Mouse (Mus musculus) olfactory bulb, adult 2 months (tissue): ENCODE measurements around the gene Umad1. TPM values are rescaled to one million over a fixed set of nuclear protein-coding genes. Genes with fewer than 3 reads are reported as not detected.
A peak's percentile ranks its signal among the peaks of the same experiment; 100 is the strongest.

ENCODE experiments used
- H3K27ac ChIP-seq: fragments of 200-500 bp; 2 replicates; pipeline ENCODE4 v1.5.1; 2012; ENCODE audit warnings: low read depth, low read length; ENCODE audit not compliant: insufficient read depth
- H3K4me1 ChIP-seq: fragments of 200-500 bp; 2 replicates; pipeline ENCODE4 v1.6.1; 2012; ENCODE audit warnings: low read length; ENCODE audit not compliant: control insufficient read depth, insufficient read depth
- H3K4me3 ChIP-seq: fragments of 200-500 bp; 2 replicates; pipeline ENCODE4 v1.5.1; 2012; ENCODE audit warnings: mild to moderate bottlenecking, low read depth, low read length, moderate library complexity; ENCODE audit not compliant: insufficient read depth
- CTCF ChIP-seq: fragments of 200-500 bp; IDR thresholded peaks from 2 replicates; pipeline ENCODE4 v1.5.1; 2012; ENCODE audit warnings: low read depth, mild to moderate bottlenecking, low read length, moderate library complexity; ENCODE audit not compliant: insufficient read depth
- POLR2A ChIP-seq: fragments of 200-500 bp; IDR thresholded peaks from 2 replicates; pipeline ENCODE4 v1.6.1; 2012; ENCODE audit warnings: mild to moderate bottlenecking, low read depth, low read length, moderate library complexity; ENCODE audit not compliant: insufficient read depth
- WGBS: fragments of 180-500 bp; shearing (Covaris S2); methylation state at CpG from one replicate; pipeline ENCODE4 v1.1.7; 2018; 5-methylcytosine and 5-hydroxymethylcytosine counted together
- polyA plus RNA-seq: library from polyadenylated mRNA; stranded (reverse); fragments of >200 nt; gene quantifications from 2 replicates; pipeline ENCODE4 v1.2.4, GENCODE M21; 2012; ENCODE audit warnings: low replicate concordance; ENCODE audit not compliant: missing spikeins, insufficient read depth, insufficient read length

The Umad1 gene
- polyA plus RNA-seq, 1 experiment: not detected

- 81% methylated on average over 8 of the region's 8 CpGs for WGBS
- no peak for TF ChIP-seq POLR2A
- no peak for TF ChIP-seq CTCF
- Histone ChIP-seq H3K4me1 (peaks cover 4% of the 10 kb centered on the region), H3K4me3 (no peak overlapping the region), H3K27ac (no peak overlapping the region)
Measured at GRCm38 (mm10) chr6:8416802-8417569, 157.9 kb downstream of the Umad1 start.

- no peak overlapping the region for H3K4me3 ChIP-seq
- peaks cover 4% of the 10 kb centered on the region; the same call in 1 of the 2 replicates for H3K4me1 ChIP-seq
- 72% methylated on average over 4 of the region's 4 CpGs for WGBS
- TF ChIP-seq CTCF: no peak
- no peak for TF ChIP-seq POLR2A
- H3K27ac ChIP-seq: no peak overlapping the region
Measured at GRCm38 (mm10) chr6:8419485-8420186, 160.5 kb downstream of the Umad1 start.

- 59% methylated on average over 1 of the region's 1 CpGs for WGBS
- H3K27ac ChIP-seq: no peak overlapping the region
- peaks cover 4% of the 10 kb centered on the region; the same call in 1 of the 2 replicates for H3K4me1 ChIP-seq
- no peak for TF ChIP-seq POLR2A
- TF ChIP-seq CTCF: no peak
- H3K4me3 ChIP-seq: no peak overlapping the region
Measured at GRCm38 (mm10) chr6:8420187-8420503, 161.1 kb downstream of the Umad1 start.

GRCm38 (mm10) chr6:8421421-8421820, 162.3 kb downstream of the Umad1 start:
- H3K27ac ChIP-seq: 0 out of 2 replicates have a peak overlapping the region, but pooled peaks have one; percentile 20
- no peak overlapping the region for H3K4me3 ChIP-seq
- peaks cover 4% of the 10 kb centered on the region; the same call in 1 of the 2 replicates for H3K4me1 ChIP-seq
- 77% methylated on average over 5 of the region's 5 CpGs for WGBS
- TF ChIP-seq POLR2A (no peak), CTCF (no peak)

GRCm38 (mm10) chr6:8421959-8422581, 163.0 kb downstream of the Umad1 start:
- Histone ChIP-seq H3K4me3 (no peak overlapping the region), H3K4me1 (peaks cover 4% of the 10 kb centered on the region; the same call in 1 of the 2 replicates), H3K27ac (0 out of 2 replicates have a peak overlapping the region, but pooled peaks have one; percentile 20)
- WGBS: 29% methylated on average over 10 of the region's 10 CpGs
- TF ChIP-seq CTCF (no peak), POLR2A (no peak)

- H3K27ac ChIP-seq: no peak overlapping the region
- TF ChIP-seq CTCF (no peak), POLR2A (no peak)
- 93% methylated on average over 2 of the region's 2 CpGs for WGBS
Measured at GRCm38 (mm10) chr6:8423142-8423541, 164.1 kb downstream of the Umad1 start.

GRCm38 (mm10) chr6:8427692-8428091, 168.6 kb downstream of the Umad1 start:
- 84% methylated on average over 5 of the region's 5 CpGs for WGBS
- no peak for TF ChIP-seq POLR2A
- TF ChIP-seq CTCF: no peak
- Histone ChIP-seq H3K4me3 (no peak overlapping the region), H3K27ac (no peak overlapping the region), H3K4me1 (no peaks in the 10 kb centered on the region)

More at GRCm38 (mm10) chr6:8423142-8423541, 164.1 kb downstream of the Umad1 start:
- peaks cover 4% of the 10 kb centered on the region; the same call in 1 of the 2 replicates for H3K4me1 ChIP-seq
- no peak overlapping the region for H3K4me3 ChIP-seq

GRCm38 (mm10) chr6:8430610-8431234, 171.6 kb downstream of the Umad1 start:
- TF ChIP-seq CTCF: no peak
- TF ChIP-seq POLR2A: no peak
- WGBS: 95% methylated on average over 9 of the region's 9 CpGs
- Histone ChIP-seq H3K27ac (no peak overlapping the region), H3K4me1 (no peaks in the 10 kb centered on the region), H3K4me3 (no peak overlapping the region)
